Comparison of ENCODE assay signal across 27 mouse cellular contexts in the genomic region with DNA sequence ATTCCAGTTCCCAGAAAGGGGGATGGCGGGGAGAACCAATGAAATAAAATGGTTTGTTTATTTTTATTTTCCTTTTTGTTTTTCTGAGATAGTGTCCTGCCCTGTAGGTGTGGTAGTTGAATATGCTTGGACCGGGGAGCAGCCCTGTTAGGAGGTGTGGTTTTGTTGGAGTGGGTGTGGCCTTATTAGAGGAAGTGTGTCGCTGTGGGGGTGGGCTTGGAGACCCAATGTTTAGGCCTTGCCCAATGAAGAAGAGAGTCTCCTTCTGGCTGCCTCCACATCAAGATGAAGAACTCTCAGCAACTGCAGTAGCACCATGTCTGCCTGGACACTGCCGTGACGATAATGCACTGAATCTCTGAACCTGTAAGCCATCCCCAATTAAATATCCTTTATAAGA. TPM values are rescaled to one million over a fixed set of nuclear protein-coding genes. Genes with fewer than 3 reads are reported as not detected.
DNase-seq lines count a peak whose midpoint lies in the region; ATAC-seq and TF ChIP-seq lines count a peak whose summit lies in the region.
"Had no signal": no experiment of that assay in that cellular context is flagged by ENCODE, and none has a peak within 500 bp of the region (broad histone marks: within the 10 kb centered on the region; RNA-seq: fewer than 3 reads in every experiment).

No protein-coding gene starts in this region.

- TF ChIP-seq POLR2A in MEL (IDR thresholded peaks at IDR 0.05; ENCODE audit: control insufficient read depth in 1 of 2, insufficient read depth in 1 of 2, low read depth in 1 of 2, low read length in 2 of 2, poor library complexity in 1 of 2): no peak

- TF ChIP-seq RAD21 in MEL (IDR thresholded peaks at IDR 0.05; ENCODE audit: low read depth, low read length): no peak

- H3K27ac ChIP-seq in liver, embryonic 13.5 days: no peak overlapping the region
- no peak overlapping the region for H3K27ac ChIP-seq in liver, postnatal 0 days (ENCODE audit: low read depth)
- H3K27ac ChIP-seq in MEL (ENCODE audit: control insufficient read depth, low read depth, low read length): no peak overlapping the region
- H3K27ac ChIP-seq: forebrain, embryonic 10.5 days; forebrain, embryonic 13.5 days; hindbrain, embryonic 10.5 days; hindbrain, embryonic 13.5 days; intestine, embryonic 15.5 days had no signal

- H3K4me3 ChIP-seq in liver, embryonic 13.5 days (replicated peaks): no peak overlapping the region
- no peak overlapping the region for H3K4me3 ChIP-seq in liver, postnatal 0 days (ENCODE audit: low read depth, low read length)
- peak overlapping the region; percentile 44 to 54; a peak in 2 of 4 replicates for H3K4me3 ChIP-seq in MEL (ENCODE audit: control insufficient read depth in 1 of 2, insufficient read depth in 1 of 2, low read depth in 2 of 2, low read length in 2 of 2)
- H3K4me3 ChIP-seq: forebrain, embryonic 10.5 days; forebrain, embryonic 13.5 days; hindbrain, embryonic 10.5 days; hindbrain, embryonic 13.5 days; intestine, embryonic 15.5 days had no signal

- 71% methylated on average over 5 of the region's 5 CpGs for WGBS in liver, embryonic 13.5 days (ENCODE audit: insufficient replicate concordance)
- 82% methylated on average over 5 of the region's 5 CpGs for WGBS in liver, postnatal 0 days (ENCODE audit: insufficient replicate concordance)

- 0 out of 2 replicates have a peak, but pooled peaks cover 3% of the 10 kb centered on the region for H3K9me3 ChIP-seq in liver, embryonic 13.5 days (replicated peaks)
- H3K9me3 ChIP-seq in liver, postnatal 0 days (ENCODE audit: low read length): no peaks in the 10 kb centered on the region
- no peaks in the 10 kb centered on the region for H3K9me3 ChIP-seq in MEL (replicated peaks; ENCODE audit: insufficient read depth, low read length)
- H3K9me3 ChIP-seq: forebrain, embryonic 13.5 days; hindbrain, embryonic 13.5 days; intestine, embryonic 15.5 days had no signal

- TF ChIP-seq CTCF in liver, postnatal 0 days (IDR thresholded peaks at IDR 0.05; ENCODE audit: low read depth): no peak
- TF ChIP-seq CTCF in MEL (IDR thresholded peaks at IDR 0.05 in 2 of 3, conservative IDR thresholded peaks at IDR 0.05 in 1 of 3; ENCODE audit: control insufficient read depth in 1 of 3, insufficient read depth in 1 of 3, low read depth in 2 of 3, low read length in 3 of 3, poor library complexity in 1 of 3, severe bottlenecking in 1 of 3): no peak

- peaks cover 3% of the 10 kb centered on the region; the same call in 1 of the 2 replicates for H3K27me3 ChIP-seq in liver, embryonic 13.5 days
- H3K27me3 ChIP-seq in liver, postnatal 0 days (ENCODE audit: insufficient read depth, low read length): no peaks in the 10 kb centered on the region
- H3K27me3 ChIP-seq in MEL (ENCODE audit: control insufficient read depth in 1 of 2, insufficient read depth in 2 of 2, low read length in 2 of 2): no peaks in the 10 kb centered on the region
- H3K27me3 ChIP-seq: CH12.LX; forebrain, embryonic 13.5 days; hindbrain, embryonic 13.5 days; intestine, embryonic 15.5 days; Patski had no signal

- H3K36me3 ChIP-seq in liver, embryonic 13.5 days: no peaks in the 10 kb centered on the region
- H3K36me3 ChIP-seq in liver, postnatal 0 days (replicated peaks; ENCODE audit: insufficient read depth, low read length): no peaks in the 10 kb centered on the region
- no peaks in the 10 kb centered on the region; a peak in 1 of 4 replicates for H3K36me3 ChIP-seq in MEL (ENCODE audit: control insufficient read depth in 1 of 2, insufficient read depth in 2 of 2, low read length in 2 of 2)
- H3K36me3 ChIP-seq: forebrain, embryonic 10.5 days; hindbrain, embryonic 10.5 days; hindbrain, embryonic 13.5 days; intestine, embryonic 15.5 days had no signal

- no peak for TF ChIP-seq EP300 in liver, postnatal 0 days (IDR thresholded peaks at IDR 0.05; ENCODE audit: low read depth)
- no peak for TF ChIP-seq EP300 in MEL (IDR thresholded peaks at IDR 0.05; ENCODE audit: low read depth in 1 of 2, low read length in 2 of 2)

- H3K4me1 ChIP-seq in liver, embryonic 13.5 days (replicated peaks): peaks cover 9% of the 10 kb centered on the region
- H3K4me1 ChIP-seq in liver, postnatal 0 days (ENCODE audit: insufficient read depth): no peaks in the 10 kb centered on the region
- H3K4me1 ChIP-seq in MEL (ENCODE audit: control insufficient read depth in 1 of 2, insufficient read depth in 2 of 2, low read length in 2 of 2): peaks cover 0 to 3% of the 10 kb centered on the region in 2 experiments; a peak in 2 of 4 replicates
- H3K4me1 ChIP-seq: forebrain, embryonic 10.5 days; forebrain, embryonic 13.5 days; hindbrain, embryonic 10.5 days; intestine, embryonic 15.5 days had no signal

- H3K79me2 ChIP-seq in MEL (ENCODE audit: control insufficient read depth, insufficient read depth, low read length, poor library complexity): no peaks in the 10 kb centered on the region

- DNase-seq in liver, embryonic 13.5 days: no peak
- no peak for DNase-seq in liver, postnatal 0 days
- peak; percentile 50 for DNase-seq in MEL (ENCODE audit: low read depth, low spot score)
- peak; percentile 61 for DNase-seq in ZHBTc4 (ENCODE audit: low read depth, low spot score)
- no peak for DNase-seq in right cerebral cortex, adult 18-20 months
- DNase-seq in kidney, postnatal 14 days: no peak

- 0 out of 2 replicates have a peak overlapping the region, but pooled peaks have one; percentile 14 for H3K4me2 ChIP-seq in liver, embryonic 13.5 days
- no peak overlapping the region for H3K4me2 ChIP-seq in liver, postnatal 0 days (ENCODE audit: low read depth, low read length)
- H3K4me2 ChIP-seq: forebrain, embryonic 13.5 days; heart, embryonic 11.5 days; hindbrain, embryonic 13.5 days; intestine, embryonic 15.5 days had no signal

- no peak overlapping the region for H3K9ac ChIP-seq in liver, embryonic 13.5 days
- no peak overlapping the region for H3K9ac ChIP-seq in liver, postnatal 0 days (replicated peaks)
- H3K9ac ChIP-seq in MEL (ENCODE audit: control insufficient read depth, low read depth, low read length, poor library complexity, severe bottlenecking): no peak overlapping the region
- H3K9ac ChIP-seq: forebrain, embryonic 13.5 days; hindbrain, embryonic 13.5 days; intestine, embryonic 15.5 days had no signal

- no peak for ATAC-seq in liver, embryonic 13.5 days (ENCODE audit: low read depth)
- ATAC-seq in liver, postnatal 0 days: no peak
- ATAC-seq: forebrain, embryonic 13.5 days; forebrain, embryonic 16.5 days; hindbrain, embryonic 16.5 days; intestine, embryonic 15.5 days; Patski had no signal

TF ChIP-seq in MEL, 35 proteins besides CTCF, POLR2A, EP300 and RAD21:
- TF ChIP-seq MAZ (IDR thresholded peaks at IDR 0.05; ENCODE audit: low read depth, low read length) (no peak), NELFE (IDR thresholded peaks at IDR 0.05; ENCODE audit: low read depth, low read length) (no peak), RCOR1 (IDR thresholded peaks at IDR 0.05; ENCODE audit: low read depth, low read length) (no peak), GABPA (IDR thresholded peaks at IDR 0.05; ENCODE audit: low read depth, low read length) (no peak), CHD1 (IDR thresholded peaks at IDR 0.05; ENCODE audit: low read depth, low read length) (no peak), NRF1 (IDR thresholded peaks at IDR 0.05; ENCODE audit: insufficient read depth, low read depth, low read length, poor library complexity, severe bottlenecking) (no peak), MAFK (IDR thresholded peaks at IDR 0.05; ENCODE audit: borderline replicate concordance, low read depth, low read length) (no peak), MXI1 (IDR thresholded peaks at IDR 0.05; ENCODE audit: low read depth, low read length) (no peak), BHLHE40 (IDR thresholded peaks at IDR 0.05; ENCODE audit: borderline replicate concordance, low read depth, low read length) (no peak), ZC3H11A (IDR thresholded peaks at IDR 0.05; ENCODE audit: low read depth, low read length) (no peak), UBTF (IDR thresholded peaks at IDR 0.05; ENCODE audit: borderline replicate concordance, insufficient read depth, low read depth, low read length) (no peak)

RNA-seq across cellular contexts. Expression of a gene that starts 13.4 kb away (rescaled TPM):
- not detected in 2 replicates for polyA plus RNA-seq in liver, embryonic 13.5 days (2015; fragmentation: Nextera tagmentation; extraction: Ambion mirVana)
- not detected in 2 replicates for polyA plus RNA-seq in liver, postnatal 0 days (2015; fragmentation: Nextera tagmentation; extraction: Ambion mirVana)
- total RNA-seq in MEL (2012; rRNA removed): not detected in 2 replicates
- polyA plus RNA-seq in MEL (2012; ENCODE audit: insufficient read depth in 1 of 2, insufficient read length in 2 of 2, low read depth in 1 of 2, low replicate concordance in 2 of 2, missing spikeins in 1 of 2): not detected
- total RNA-seq: adrenal gland, adult 8-10 months; adrenal gland, postnatal 36 days; CH12.LX; gastrocnemius, adult 18-20 months; gastrocnemius, postnatal 10 days; gastrocnemius, postnatal 36 days; heart, adult 8-10 months; heart, postnatal 36 days had no signal
- polyA plus RNA-seq: activated CD4-positive, CD25-positive, alpha-beta regulatory T cell, adult 4 months; embryonic facial prominence, embryonic 11.5 days; forebrain, embryonic 10.5 days; forebrain, embryonic 13.5 days; forebrain, embryonic 16.5 days; heart, embryonic 11.5 days; heart, embryonic 14.5 days; heart, postnatal 0 days; hindbrain, embryonic 10.5 days; hindbrain, embryonic 13.5 days; intestine, embryonic 15.5 days; Patski had no signal

RNA-seq across cellular contexts. Expression of a gene that starts 25.2 kb away (rescaled TPM):
- 48.8 and 58.1 TPM in 2 replicates for polyA plus RNA-seq in liver, embryonic 13.5 days (2015; fragmentation: Nextera tagmentation; extraction: Ambion mirVana)
- polyA plus RNA-seq in liver, postnatal 0 days (2015; fragmentation: Nextera tagmentation; extraction: Ambion mirVana): 30.5 and 31.5 TPM in 2 replicates
- 56.0 and 61.7 TPM in 2 replicates for total RNA-seq in MEL (2012; rRNA removed)
- polyA plus RNA-seq in MEL (2012; ENCODE audit: insufficient read depth in 1 of 2, insufficient read length in 2 of 2, low read depth in 1 of 2, low replicate concordance in 2 of 2, missing spikeins in 1 of 2): 100 to 1,000 TPM in 1 of 2 experiments, 10 to 100 TPM in 1; 58.0 to 166 TPM

Comparison
In these comparisons a context has a peak if more than half of its experiments do, and no peak if none do; other contexts are left out.
1. DNase-seq: peak in MEL (single experiment) and ZHBTc4 (single experiment); none in liver, embryonic 13.5 days (single experiment), liver, postnatal 0 days (single experiment), right cerebral cortex, adult 18-20 months (single experiment) and kidney, postnatal 14 days (single experiment).
2. H3K4me3 ChIP-seq: peak in MEL (2 of 2); none in liver, embryonic 13.5 days (single experiment) and liver, postnatal 0 days (single experiment).